Mouse (Mus musculus): ENCODE data around the gene Zbtb24.
A peak's percentile ranks its signal among the peaks of the same experiment; 100 is the strongest.

Gene Zbtb24

DNA sequence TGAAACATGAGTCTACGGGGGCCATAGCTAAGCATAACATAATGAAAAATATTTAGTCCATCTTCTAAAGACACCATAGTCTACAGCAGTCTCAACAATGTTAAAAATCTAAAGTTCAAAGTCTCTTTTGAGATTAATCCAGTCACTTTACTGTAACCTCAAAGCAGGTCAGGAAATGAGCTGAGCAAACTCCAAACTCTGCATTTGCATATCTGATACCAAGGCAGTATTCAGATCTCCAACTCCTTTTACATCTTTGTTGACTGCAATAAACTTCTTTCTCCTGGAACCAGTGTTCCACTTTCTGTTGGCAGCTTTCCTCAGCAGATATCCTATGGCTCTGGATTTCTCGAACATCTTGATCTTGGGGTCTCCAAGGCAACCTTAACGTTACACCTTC, 20.5 kb downstream of the Zbtb24 start:
- DNase-seq, result no peak

- no peak for DNase-seq
Observed at GRCm38 (mm10) chr10:41472534-41472933, 22.4 kb downstream of the Zbtb24 start.

DNA sequence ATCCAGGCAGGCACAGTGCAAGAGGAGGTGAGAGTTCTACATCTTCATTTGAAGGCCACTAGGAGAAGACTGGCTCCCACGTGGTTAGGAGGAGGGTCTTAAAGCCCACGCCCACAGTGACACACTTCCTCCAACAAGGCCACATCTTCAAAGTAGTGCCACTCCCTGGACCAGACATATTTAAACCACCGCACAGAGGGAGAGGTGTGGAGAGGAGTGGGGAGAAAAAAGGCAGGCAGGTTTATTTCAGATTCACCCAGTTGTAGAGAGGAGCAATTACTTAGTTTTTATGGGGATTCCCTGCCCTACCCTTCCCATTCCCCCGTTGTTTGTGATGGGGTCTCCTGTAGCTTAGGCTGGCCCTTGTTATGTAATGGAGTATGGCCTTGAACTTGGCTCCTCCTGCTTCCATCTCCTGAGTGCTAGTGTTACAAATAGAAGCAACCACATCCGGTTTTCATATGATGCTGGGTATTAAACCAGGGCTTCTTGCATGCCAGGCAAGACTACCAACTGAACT, 22.8 kb downstream of the Zbtb24 start:
- no peak for DNase-seq

GRCm38 (mm10) chr10:41473782-41474468, 23.7 kb downstream of the Zbtb24 start:
- DNase-seq, result no peak

GRCm38 (mm10) chr10:41474981-41475391, 24.8 kb downstream of the Zbtb24 start:
- DNase-seq, result no peak

- DNase-seq, result no peak
Observed at GRCm38 (mm10) chr10:41476171-41477017, 26.2 kb downstream of the Zbtb24 start, which contains the start of gene Mical1. TSS of gene Mical1 (plus strand) at chr10:41476314.

- DNase-seq, result no peak
Observed at GRCm38 (mm10) chr10:41477018-41477277, 26.8 kb downstream of the Zbtb24 start.

DNA sequence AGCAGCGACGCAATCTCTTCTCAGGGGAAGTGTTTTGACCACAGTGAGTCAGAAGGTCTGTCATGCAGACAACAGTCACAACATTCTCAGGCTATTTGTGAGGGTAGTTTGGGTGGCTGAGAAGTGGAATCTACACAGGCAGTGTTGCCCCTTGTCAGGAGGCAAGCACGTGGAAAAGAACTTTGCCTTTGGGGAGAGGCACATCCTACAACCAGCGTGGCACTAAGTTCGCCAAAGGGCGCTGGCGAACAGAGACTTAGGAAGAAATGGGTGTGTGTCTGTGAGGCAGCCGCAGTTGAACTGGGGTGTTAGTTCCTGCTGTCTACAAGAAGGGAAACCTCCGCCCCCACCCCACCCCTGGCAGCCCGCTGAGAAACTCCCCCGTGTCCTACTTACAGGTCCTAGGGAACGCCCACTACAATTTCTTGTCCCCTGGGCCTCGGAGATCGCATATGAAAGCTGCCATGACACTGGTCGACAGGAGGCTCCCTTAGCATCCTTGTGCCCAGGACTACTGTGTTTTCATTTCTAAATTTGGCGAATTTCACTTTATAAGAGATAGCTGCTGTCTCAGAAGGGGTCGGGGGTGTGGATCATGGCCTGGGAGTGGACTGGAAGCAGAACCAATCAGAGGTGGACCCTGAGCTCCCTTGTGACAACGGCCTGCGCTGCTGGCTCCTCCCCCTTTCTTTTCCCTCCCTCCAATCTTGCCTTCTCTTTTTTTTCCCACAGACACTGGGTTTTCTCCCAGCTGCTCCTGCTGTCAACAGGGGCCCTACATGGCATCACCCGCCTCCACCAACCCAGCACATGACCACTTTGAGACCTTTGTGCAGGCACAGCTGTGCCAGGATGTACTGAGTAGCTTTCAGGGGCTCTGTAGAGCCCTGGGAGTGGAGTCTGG, 27.3 kb downstream of the Zbtb24 start:
- DNase-seq, result no peak

DNA sequence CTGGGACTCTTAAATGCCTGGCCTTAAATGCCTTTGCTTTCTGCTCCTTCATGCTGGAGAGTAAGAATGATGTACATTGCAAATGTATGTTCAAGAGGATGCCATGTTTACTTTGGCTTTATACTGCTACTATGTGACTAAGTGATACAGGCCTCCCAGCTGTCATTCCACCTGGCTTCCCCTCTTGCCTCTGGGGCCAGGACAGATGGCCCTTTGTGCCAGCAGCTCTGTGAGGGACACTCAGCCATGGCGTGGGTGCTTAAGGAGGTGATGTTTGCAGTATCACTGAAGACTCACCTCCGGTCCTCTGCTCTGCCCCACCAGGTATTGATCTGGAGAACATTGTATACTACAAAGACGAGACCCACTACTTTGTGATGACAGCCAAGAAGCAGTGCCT, 29.8 kb downstream of the Zbtb24 start:
- DNase-seq, result no peak

- no peak for DNase-seq
Observed at GRCm38 (mm10) chr10:41480938-41481880, 31.0 kb downstream of the Zbtb24 start.

GRCm38 (mm10) chr10:41482446-41482845, 32.3 kb downstream of the Zbtb24 start:
- DNase-seq, result no peak

DNA sequence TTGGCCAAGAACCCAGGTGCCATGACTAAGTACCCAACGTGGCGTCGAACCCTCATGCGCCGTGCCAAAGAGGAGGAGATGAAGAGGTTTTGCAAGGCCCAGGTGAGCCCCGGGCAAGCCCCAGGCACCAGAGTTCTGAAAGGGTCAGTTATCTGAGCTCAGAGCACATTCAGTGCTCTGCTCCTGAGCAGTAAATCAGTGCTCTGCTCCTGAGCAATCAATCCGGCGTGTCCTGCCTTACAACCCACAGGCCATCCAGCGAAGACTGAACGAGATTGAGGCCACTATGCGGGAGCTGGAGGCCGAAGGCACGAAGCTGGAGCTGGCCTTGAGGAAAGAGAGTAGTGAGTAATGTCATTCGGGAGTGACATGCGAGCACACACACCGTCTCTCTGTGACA, 35.6 kb downstream of the Zbtb24 start:
- DNase-seq, result no peak

- DNase-seq, result no peak
Observed at GRCm38 (mm10) chr10:41486506-41487170, 36.5 kb downstream of the Zbtb24 start.

- DNase-seq, result no peak
Observed at GRCm38 (mm10) chr10:41488877-41489276, 38.7 kb downstream of the Zbtb24 start.

GRCm38 (mm10) chr10:41489294-41489693, 39.1 kb downstream of the Zbtb24 start:
- DNase-seq, result no peak

- peak; percentile 91 for DNase-seq
Observed at GRCm38 (mm10) chr10:41489708-41490517, 39.7 kb downstream of the Zbtb24 start, which contains the start of the genes Smpd2 and Ppil6. TSS of gene Smpd2 (minus strand) at chr10:41490369. TSS of gene Ppil6 (plus strand) at chr10:41490439.

- no peak for DNase-seq
Observed at GRCm38 (mm10) chr10:41490518-41490873, 40.3 kb downstream of the Zbtb24 start.

GRCm38 (mm10) chr10:41491111-41491510, 40.9 kb downstream of the Zbtb24 start:
- DNase-seq, result no peak

- DNase-seq, result no peak
Observed at GRCm38 (mm10) chr10:41500941-41501340, 50.8 kb downstream of the Zbtb24 start.

GRCm38 (mm10) chr10:41504996-41505395, 54.8 kb downstream of the Zbtb24 start:
- no peak for DNase-seq

Measured in cerebellum, adult 8-10 months (tissue).